Mouse (Mus musculus) adrenal gland, postnatal 14 days (tissue): ENCODE data around the gene Cradd. TPM values are rescaled to one million over a fixed set of nuclear protein-coding genes. Genes with fewer than 3 reads are reported as not detected.

Experiments used
- DNase-seq: peaks from one replicate; pipeline ENCODE4 v3.0.0; 2021; ENCODE audit warnings: mixed read lengths
- total RNA-seq: library from RNA; stranded (reverse); gene quantifications from 2 replicates; pipeline ENCODE4 v1.2.3, GENCODE M21; 2021

Cradd gene
- total RNA-seq, 1 experiment from 2014 or later, result 11.7 TPM

- no peak for DNase-seq
Observed at GRCm38 (mm10) chr10:95239196-95240069, 84.5 kb downstream of the Cradd start.

GRCm38 (mm10) chr10:95238667-95239066, 85.3 kb downstream of the Cradd start:
- no peak for DNase-seq

GRCm38 (mm10) chr10:95236226-95236625, 87.7 kb downstream of the Cradd start:
- DNase-seq, result peak; percentile 41

GRCm38 (mm10) chr10:95234661-95235060, 89.3 kb downstream of the Cradd start:
- DNase-seq, result no peak

- DNase-seq, result no peak
Observed at GRCm38 (mm10) chr10:95233044-95233443, 90.9 kb downstream of the Cradd start.

- DNase-seq, result no peak
Observed at GRCm38 (mm10) chr10:95232554-95232953, 91.4 kb downstream of the Cradd start.

- DNase-seq, result no peak
Observed at GRCm38 (mm10) chr10:95228192-95228591, 95.7 kb downstream of the Cradd start.

- DNase-seq, result no peak
Observed at GRCm38 (mm10) chr10:95227590-95227989, 96.3 kb downstream of the Cradd start.

- no peak for DNase-seq
Observed at GRCm38 (mm10) chr10:95226772-95227171, 97.2 kb downstream of the Cradd start.

- DNase-seq, result no peak
Observed at GRCm38 (mm10) chr10:95225006-95225405, 98.9 kb downstream of the Cradd start.

- DNase-seq, result no peak
Observed at GRCm38 (mm10) chr10:95223211-95223610, 100.7 kb downstream of the Cradd start.

- no peak for DNase-seq
Observed at GRCm38 (mm10) chr10:95221914-95222313, 102.0 kb downstream of the Cradd start.

GRCm38 (mm10) chr10:95220536-95220935, 103.4 kb downstream of the Cradd start:
- no peak for DNase-seq

- peak; percentile 78 for DNase-seq
Observed at GRCm38 (mm10) chr10:95218683-95219060, 105.3 kb downstream of the Cradd start.

- peak; percentile 58 for DNase-seq
Observed at GRCm38 (mm10) chr10:95217956-95218682, 105.8 kb downstream of the Cradd start.

GRCm38 (mm10) chr10:95215324-95215723, 108.6 kb downstream of the Cradd start:
- peak; percentile 41 for DNase-seq

- DNase-seq, result no peak
Observed at GRCm38 (mm10) chr10:95213820-95214219, 110.1 kb downstream of the Cradd start.

GRCm38 (mm10) chr10:95213311-95213710, 110.6 kb downstream of the Cradd start:
- no peak for DNase-seq

GRCm38 (mm10) chr10:95211660-95212059, 112.3 kb downstream of the Cradd start:
- no peak for DNase-seq

- DNase-seq, result no peak
Observed at GRCm38 (mm10) chr10:95210664-95211372, 113.1 kb downstream of the Cradd start.

- DNase-seq, result peak; percentile 54
Observed at GRCm38 (mm10) chr10:95210167-95210566, 113.8 kb downstream of the Cradd start.

GRCm38 (mm10) chr10:95207423-95207822, 116.5 kb downstream of the Cradd start:
- DNase-seq, result no peak

GRCm38 (mm10) chr10:95201514-95201913, 122.4 kb downstream of the Cradd start:
- DNase-seq, result no peak
